Mouse (Mus musculus): ENCODE results near the gene Rpl22.

DNA sequence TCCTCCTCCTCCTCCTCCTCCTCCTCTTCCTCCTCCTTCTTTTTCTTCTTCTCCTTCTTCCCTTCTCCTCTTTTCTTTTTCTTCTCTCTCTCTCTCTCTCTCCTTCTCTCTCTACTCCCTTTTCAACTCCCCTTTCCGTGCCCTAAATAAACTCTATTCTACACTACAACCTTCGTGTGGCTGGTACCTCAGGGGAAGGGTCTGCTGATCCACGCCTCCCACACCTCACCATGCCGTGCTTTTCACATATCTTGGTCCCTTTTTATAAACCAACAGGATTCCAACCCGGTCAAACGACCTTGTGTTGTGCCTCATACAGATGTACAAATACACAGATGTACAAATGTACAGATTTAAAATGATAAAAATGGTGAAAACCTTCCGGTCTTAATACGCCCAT lies 29.2 kb upstream of the Rpl22 start:
- TF ChIP-seq CTCF (IDR thresholded peaks at IDR 0.05; ENCODE audit: low read depth) (no peak), EP300 (IDR thresholded peaks at IDR 0.05; ENCODE audit: low read depth) (no peak)
